Mouse (Mus musculus): ENCODE measurements around the gene 4933402N03Rik. TPM values are rescaled to one million over a fixed set of nuclear protein-coding genes. Genes with fewer than 3 reads are reported as not detected.

Gene 4933402N03Rik
- not detected for total RNA-seq (2021)
- long read RNA-seq, experiment 1, result 0 reads
- long read RNA-seq, experiment 2, result 0 reads

GRCm38 (mm10) chr7:131146214-131146613 is at the start of gene 4933402N03Rik:
TSS of gene 4933402N03Rik (minus strand) at chr7:131146314.
- no peak for DNase-seq (ENCODE audit: low spot score in 2 of 2)

- DNase-seq (ENCODE audit: low spot score in 2 of 2), result no peak
Observed at GRCm38 (mm10) chr7:131187996-131188395, 41.9 kb upstream of the 4933402N03Rik start.

- peak; percentile 50 to 76 for DNase-seq (ENCODE audit: low spot score in 2 of 2)
Observed at GRCm38 (mm10) chr7:131187047-131187446, 40.9 kb upstream of the 4933402N03Rik start.

- no peak for DNase-seq (ENCODE audit: low spot score in 2 of 2)
Observed at GRCm38 (mm10) chr7:131184339-131184738, 38.2 kb upstream of the 4933402N03Rik start.

- DNase-seq (ENCODE audit: low spot score in 2 of 2), result peak; percentile 51 to 65
Observed at GRCm38 (mm10) chr7:131182685-131183084, 36.6 kb upstream of the 4933402N03Rik start.

- no peak for DNase-seq (ENCODE audit: low spot score in 2 of 2)
Observed at GRCm38 (mm10) chr7:131174121-131174520, 28.0 kb upstream of the 4933402N03Rik start, which contains the start of gene 5430419D17Rik. TSS of gene 5430419D17Rik (plus strand) at chr7:131174402.

GRCm38 (mm10) chr7:131169099-131169498 is 23.0 kb upstream of the 4933402N03Rik start:
- no peak for DNase-seq (ENCODE audit: low spot score in 2 of 2)

GRCm38 (mm10) chr7:131167771-131168170 is 21.7 kb upstream of the 4933402N03Rik start:
- DNase-seq (ENCODE audit: low spot score in 2 of 2), result no peak

GRCm38 (mm10) chr7:131162251-131162650 is 16.1 kb upstream of the 4933402N03Rik start:
- DNase-seq (ENCODE audit: low spot score in 2 of 2), result no peak

- no peak for DNase-seq (ENCODE audit: low spot score in 2 of 2)
Observed at GRCm38 (mm10) chr7:131153044-131153443, 6.9 kb upstream of the 4933402N03Rik start.

- DNase-seq (ENCODE audit: low spot score in 2 of 2), result no peak
Observed at GRCm38 (mm10) chr7:131150179-131150578, 4.1 kb upstream of the 4933402N03Rik start.

- DNase-seq (ENCODE audit: low spot score in 2 of 2), result no peak
Observed at GRCm38 (mm10) chr7:131133181-131133580, 12.9 kb downstream of the 4933402N03Rik start.

GRCm38 (mm10) chr7:131130021-131130420 is 16.1 kb downstream of the 4933402N03Rik start:
- DNase-seq (ENCODE audit: low spot score in 2 of 2), result no peak

GRCm38 (mm10) chr7:131122210-131122807 is 23.8 kb downstream of the 4933402N03Rik start:
- DNase-seq (ENCODE audit: low spot score in 2 of 2), result no peak

- DNase-seq (ENCODE audit: low spot score in 2 of 2), result peak in 1 of 2 experiments; percentile 7
Observed at GRCm38 (mm10) chr7:131114434-131114833, 31.7 kb downstream of the 4933402N03Rik start.

GRCm38 (mm10) chr7:131113676-131114075 is 32.4 kb downstream of the 4933402N03Rik start:
- no peak for DNase-seq (ENCODE audit: low spot score in 2 of 2)

- peak; percentile 77 to 87 for DNase-seq (ENCODE audit: low spot score in 2 of 2)
Observed at GRCm38 (mm10) chr7:131112486-131112885, 33.6 kb downstream of the 4933402N03Rik start.

Other genes with a start within 250 kb of the 4933402N03Rik start
- 100 to 1,000 TPM; 179 to 186 TPM for gene Htra1, start 210.2 kb downstream of the 4933402N03Rik start, total RNA-seq (2021)
- not detected for gene Dmbt1, start 114.3 kb downstream of the 4933402N03Rik start, total RNA-seq (2021)
- not detected for gene 5430419D17Rik, start 28.1 kb upstream of the 4933402N03Rik start, total RNA-seq (2021)
- not detected for gene Cuzd1, start 176.0 kb upstream of the 4933402N03Rik start, total RNA-seq (2021)
- gene Fam24b, start 183.2 kb upstream of the 4933402N03Rik start, total RNA-seq (2021), result not detected
- gene Fam24a, start 187.6 kb upstream of the 4933402N03Rik start, total RNA-seq (2021), result not detected
- gene 2310057M21Rik, start 216.4 kb upstream of the 4933402N03Rik start, total RNA-seq (2021), result 10 to 100 TPM; 29.0 to 29.1 TPM
- gene Pstk, start 224.8 kb upstream of the 4933402N03Rik start, total RNA-seq (2021), result 10 to 100 TPM; 45.6 to 57.6 TPM

All from left cerebral cortex, adult 18-20 months (tissue).